Mouse (Mus musculus) embryonic stem cell, embryonic (primary cell): Measurements from ENCODE around the gene Coq10b.

Experiments
- CTCF ChIA-PET, 4 experiments: fragments of 300-600 bp in 2 of 4; fragments of 350-600 bp in 2 of 4; sonication (Branson Sonifier 250); formaldehyde crosslinking; loops; one replicate each; lab custom pipeline; 2022; ENCODE audit warnings: inconsistent platforms in 2 of 4; lab: Charles Lee
- POLR2A ChIA-PET, 4 experiments: fragments of 300-600 bp in 2 of 4; fragments of 350-600 bp in 2 of 4; sonication (Branson Sonifier 250); formaldehyde crosslinking; loops; one replicate each; lab custom pipeline; 2022; ENCODE audit warnings: antibody characterized with exemption in 4 of 4, inconsistent platforms in 1 of 4; lab: Charles Lee

Coq10b gene

GRCm38 (mm10) chr1:55052355-55052953, at the start of gene Coq10b:
Gene Coq10b (plus strand): TSS chr1:55052770.
- CTCF ChIA-PET, result interaction anchor here (0.5 to 1.1 kb wide), 6 partner anchors 10 to 311 kb away, joined by 3 to 6 read pairs (median 4); partner anchors contain the start of gene Boll (in 1 of the 4)
- POLR2A ChIA-PET, result interaction anchor here in 3 of 4 experiments (0.6 to 1.9 kb wide), 37 partner anchors 8 to 568 kb away, joined by 3 to 15 read pairs (median 4); partner anchors contain the start of genes Hspd1 (in 1 of the 3), Hspe1 (in 1 of the 3) and Mob4 (in 1 of the 3)

GRCm38 (mm10) chr1:55008313-55008712, 44.3 kb upstream of the Coq10b start:
- POLR2A ChIA-PET, result interaction anchor here in 2 of 4 experiments (0.7 to 5.1 kb wide), 8 partner anchors 11 to 450 kb away, joined by 3 to 53 read pairs (median 4); no protein-coding TSS in a partner anchor
- CTCF ChIA-PET, result interaction anchor here in 2 of 4 experiments (0.6 to 0.7 kb wide), 2 partner anchors 193 to 342 kb away, joined by 3 to 4 read pairs; no protein-coding TSS in a partner anchor

- ChIA-PET POLR2A (interaction anchor here in 2 of 4 experiments (0.8 to 1.5 kb wide), 7 partner anchors 8 to 32 kb away, joined by 3 to 8 read pairs (median 4); no protein-coding TSS in a partner anchor), CTCF (interaction anchor here in 2 of 4 experiments (0.7 to 1.0 kb wide), 2 partner anchors 17 to 55 kb away, joined by 3 to 4 read pairs; no protein-coding TSS in a partner anchor)
These were observed 40.1 kb upstream of the Coq10b start for GRCm38 (mm10) chr1:55012513-55012912.

GRCm38 (mm10) chr1:55021907-55022306, 30.7 kb upstream of the Coq10b start:
- ChIA-PET CTCF (no interaction called here), POLR2A (interaction anchor here in 2 of 4 experiments (0.6 to 7.7 kb wide), 17 partner anchors 9 to 361 kb away, joined by 3 to 53 read pairs (median 3); no protein-coding TSS in a partner anchor)

GRCm38 (mm10) chr1:55025656-55026430, 26.7 kb upstream of the Coq10b start:
- ChIA-PET CTCF (interaction anchor here in 1 of 4 experiments (0.6 kb wide), 1 partner anchor 214 kb away, joined by 3 read pairs; no protein-coding TSS in a partner anchor), POLR2A (interaction anchor here in 3 of 4 experiments (0.6 to 3.2 kb wide), 29 partner anchors 8 to 552 kb away, joined by 3 to 17 read pairs (median 4); partner anchors contain the start of genes Coq10b (in 2 of the 3), Hspd1 (in 2 of the 3), Hspe1 (in 2 of the 3) and Mob4 (in 2 of the 3))

GRCm38 (mm10) chr1:55026444-55027252, 25.9 kb upstream of the Coq10b start:
- ChIA-PET POLR2A (interaction anchor here in 3 of 4 experiments (0.6 to 3.2 kb wide), 25 partner anchors 9 to 553 kb away, joined by 3 to 17 read pairs (median 4); partner anchors contain the start of genes Coq10b (in 2 of the 3), Hspd1 (in 2 of the 3), Hspe1 (in 2 of the 3) and Mob4 (in 1 of the 3)), CTCF (interaction anchor here in 1 of 4 experiments (0.6 kb wide), 1 partner anchor 213 kb away, joined by 3 read pairs; no protein-coding TSS in a partner anchor)

- ChIA-PET POLR2A (interaction anchor here in 2 of 4 experiments (0.6 to 2.4 kb wide), 9 partner anchors 15 to 456 kb away, joined by 3 to 13 read pairs (median 3); partner anchors contain the start of genes Coq10b (in 2 of the 2) and Mob4 (in 1 of the 2)), CTCF (no interaction called here)
These were observed 25.2 kb upstream of the Coq10b start, which contains the start of gene Sf3b1 for GRCm38 (mm10) chr1:55027253-55027801. Gene Sf3b1 (minus strand): TSS chr1:55027481.

- ChIA-PET POLR2A (interaction anchor here in 2 of 4 experiments (0.5 to 2.9 kb wide), 12 partner anchors 8 to 103 kb away, joined by 3 to 20 read pairs (median 6); partner anchors contain the start of genes Mob4 (in 2 of the 2) and Coq10b (in 1 of the 2)), CTCF (no interaction called here)
These were observed 24.6 kb upstream of the Coq10b start for GRCm38 (mm10) chr1:55027966-55028365.

- ChIA-PET CTCF (interaction anchor here in 2 of 4 experiments (0.5 to 0.6 kb wide), 2 partner anchors 106 to 418 kb away, joined by 3 read pairs; no protein-coding TSS in a partner anchor), POLR2A (interaction anchor here in 3 of 4 experiments (0.5 to 2.9 kb wide), 30 partner anchors 8 to 181 kb away, joined by 3 to 20 read pairs (median 3); partner anchors contain the start of genes Coq10b (in 3 of the 3) and Mob4 (in 2 of the 3))
These were observed 23.9 kb upstream of the Coq10b start for GRCm38 (mm10) chr1:55028512-55029249.

- POLR2A ChIA-PET, result interaction anchor here in 3 of 4 experiments (0.6 to 2.9 kb wide), 30 partner anchors 9 to 181 kb away, joined by 3 to 20 read pairs (median 3); partner anchors contain the start of genes Coq10b (in 3 of the 3) and Mob4 (in 1 of the 3)
- CTCF ChIA-PET, result interaction anchor here in 1 of 4 experiments (0.6 kb wide), 1 partner anchor 418 kb away, joined by 3 read pairs; no protein-coding TSS in a partner anchor
These were observed 23.1 kb upstream of the Coq10b start for GRCm38 (mm10) chr1:55029446-55029845.

- CTCF ChIA-PET, result no interaction called here
- POLR2A ChIA-PET, result interaction anchor here in 2 of 4 experiments (1.0 to 1.5 kb wide), 4 partner anchors 20 to 55 kb away, joined by 3 to 5 read pairs (median 3); partner anchors contain the start of gene Coq10b (in 1 of the 2)
These were observed 21.4 kb upstream of the Coq10b start for GRCm38 (mm10) chr1:55031026-55031779.

GRCm38 (mm10) chr1:55039944-55040343, 12.6 kb upstream of the Coq10b start:
- ChIA-PET CTCF (no interaction called here), POLR2A (interaction anchor here in 3 of 4 experiments (0.8 to 3.4 kb wide), 12 partner anchors 11 to 132 kb away, joined by 3 to 20 read pairs (median 4); partner anchors contain the start of genes Coq10b (in 2 of the 3) and Mob4 (in 2 of the 3))

GRCm38 (mm10) chr1:55041691-55042090, 10.9 kb upstream of the Coq10b start:
- ChIA-PET CTCF (interaction anchor here in 3 of 4 experiments (1.0 to 2.1 kb wide), 8 partner anchors 11 to 144 kb away, joined by 3 to 8 read pairs (median 3); partner anchors contain the start of gene Coq10b (in 2 of the 3)), POLR2A (interaction anchor here in 3 of 4 experiments (0.7 to 2.8 kb wide), 11 partner anchors 9 to 41 kb away, joined by 3 to 9 read pairs (median 3); partner anchors contain the start of gene Coq10b (in 2 of the 3))

- ChIA-PET CTCF (interaction anchor here in 3 of 4 experiments (0.7 to 2.1 kb wide), 14 partner anchors 10 to 833 kb away, joined by 3 to 8 read pairs (median 3); partner anchors contain the start of gene Coq10b (in 3 of the 3)), POLR2A (interaction anchor here in 3 of 4 experiments (0.7 to 2.8 kb wide), 10 partner anchors 7 to 40 kb away, joined by 3 to 9 read pairs (median 3); partner anchors contain the start of gene Coq10b (in 2 of the 3))
These were observed 10.3 kb upstream of the Coq10b start for GRCm38 (mm10) chr1:55042246-55042645.
